Mouse (Mus musculus) c-Kit-positive CD71-positive TER-119-negative erythroid progenitor cells, embryonic 14.5 days (primary cell): Measurements from ENCODE around the gene Faxc.

Experiments
- DNase-seq: peaks from one replicate; pipeline ENCODE4 v3.0.0-alpha.2; 2013; ENCODE audit warnings: low read depth

Gene Faxc

GRCm38 (mm10) chr4:22029951-22030350 lies 98.8 kb downstream of the Faxc start:
- DNase-seq: no peak
